Mouse (Mus musculus): ENCODE measurements at regions not wholly inside any gene's neighbourhood (a gene's known extent, or its start where the extent isn't known, plus 50 kb on each side); places are given as distances from the start of the nearest gene placed in this dataset.

- no peak for TF ChIP-seq CTCF (IDR thresholded peaks at IDR 0.05 in 2 of 3, conservative IDR thresholded peaks at IDR 0.05 in 1 of 3; ENCODE audit: control insufficient read depth in 1 of 3, insufficient read depth in 1 of 3, low read depth in 2 of 3, low read length in 3 of 3, poor library complexity in 1 of 3, severe bottlenecking in 1 of 3)
- TF ChIP-seq MAZ (IDR thresholded peaks at IDR 0.05; ENCODE audit: low read depth, low read length), result no peak
- no peak for TF ChIP-seq USF2 (IDR thresholded peaks at IDR 0.05; ENCODE audit: borderline replicate concordance in 1 of 2, insufficient read depth in 1 of 2, low read depth in 1 of 2, low read length in 2 of 2)
- TF ChIP-seq POLR2A (IDR thresholded peaks at IDR 0.05; ENCODE audit: control insufficient read depth in 1 of 2, insufficient read depth in 1 of 2, low read depth in 1 of 2, low read length in 2 of 2, poor library complexity in 1 of 2), result no peak
- no peak for TF ChIP-seq GABPA (IDR thresholded peaks at IDR 0.05; ENCODE audit: low read depth, low read length)
- no peak for TF ChIP-seq USF1 (IDR thresholded peaks at IDR 0.05; ENCODE audit: low read depth, low read length)
- no peak for TF ChIP-seq POLR2AphosphoS2 (IDR thresholded peaks at IDR 0.05; ENCODE audit: low read length)
- no peak for TF ChIP-seq MAX (IDR thresholded peaks at IDR 0.05; ENCODE audit: low read length)
- TF ChIP-seq ZKSCAN1 (IDR thresholded peaks at IDR 0.05; ENCODE audit: low read depth, low read length), result no peak
Observed at GRCm38 (mm10) chr1:184333086-184333485, 299.0 kb upstream of the 1700056E22Rik start.

Data from MEL (cell line).